Mouse (Mus musculus) left cerebral cortex, adult 11 months (tissue): Measurements from ENCODE around the gene Dhx16.
A peak's percentile ranks its signal among the peaks of the same experiment; 100 is the strongest.
"Not testable (repeated sequence)": the region's sequence is repeated elsewhere in the genome, so short reads cannot be mapped to it uniquely, and the experiment has no call there.

ENCODE experiments used
- DNase-seq: peaks from one replicate; pipeline ENCODE4 v3.0.0; 2022; ENCODE audit warnings: low spot score

Gene Dhx16

GRCm38 (mm10) chr17:35879245-35880057 lies at the start of gene Dhx16:
Gene Dhx16 (plus strand): TSS chr17:35879819.
- DNase-seq: peak; percentile 90

DNA sequence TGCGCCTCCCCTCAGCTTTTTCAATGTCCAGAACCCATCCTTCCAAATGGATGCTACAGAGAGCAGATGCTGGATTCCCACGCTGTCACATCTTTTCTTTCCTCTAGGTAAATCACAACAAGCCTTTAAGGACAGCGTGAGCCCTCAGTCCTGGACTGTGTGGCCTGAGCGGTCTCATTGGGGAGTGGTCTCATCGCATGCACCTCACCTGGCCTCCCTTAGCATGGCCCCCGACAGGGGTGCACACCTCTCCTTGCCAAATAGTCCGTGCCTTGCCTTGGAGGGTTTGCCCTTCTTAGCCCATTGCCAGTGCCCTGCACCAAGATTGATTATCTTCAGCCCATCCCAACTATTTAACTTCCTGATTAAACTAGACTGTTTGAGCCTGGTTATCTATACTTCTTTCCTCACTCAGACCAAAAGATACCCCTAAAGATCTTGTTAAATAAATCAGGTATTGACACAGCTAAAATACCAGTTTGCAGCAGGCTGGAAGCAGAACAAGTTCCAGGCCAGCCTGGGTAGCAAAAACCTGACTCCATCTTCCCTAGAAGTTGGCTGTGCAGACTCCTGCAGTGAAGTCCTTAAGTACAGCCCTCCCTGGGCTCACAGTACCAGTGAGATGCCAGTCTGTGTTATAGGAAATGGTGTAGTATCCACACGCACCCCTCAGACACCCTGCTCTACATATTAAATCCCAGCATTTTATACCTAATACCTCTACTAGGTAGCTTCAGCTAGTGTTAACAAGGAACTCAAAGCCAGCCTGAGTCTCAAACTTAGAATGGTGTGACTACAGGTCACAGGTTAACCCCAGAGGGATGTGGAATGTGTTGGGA lies 47.0 kb upstream of the Dhx16 start:
- no peak for DNase-seq

DNA sequence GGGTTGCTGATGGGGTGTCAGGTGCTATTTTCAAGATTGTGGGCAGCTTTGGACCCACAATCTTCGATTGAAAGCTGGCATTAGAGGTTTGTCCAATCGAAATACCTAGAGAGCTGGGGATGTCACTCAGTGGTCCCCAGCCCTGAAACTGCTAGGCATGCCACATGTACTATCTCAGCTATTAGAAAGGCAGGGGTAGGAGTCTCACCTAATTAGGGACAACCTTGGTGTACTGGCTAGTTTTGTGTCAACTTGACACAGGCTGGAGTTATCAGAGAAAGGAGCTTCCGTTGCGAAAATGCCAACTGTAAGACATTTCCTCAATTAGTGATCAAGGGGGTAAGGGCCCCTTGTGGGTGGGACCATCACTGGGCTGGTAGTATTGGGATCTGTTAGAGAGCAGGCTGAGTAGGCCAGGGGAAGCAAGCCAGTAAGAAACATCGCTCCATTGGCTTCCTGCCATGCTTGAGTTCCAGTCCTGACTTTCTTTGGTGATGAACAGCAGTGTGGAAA lies 46.3 kb upstream of the Dhx16 start:
- no peak for DNase-seq

GRCm38 (mm10) chr17:35833894-35834293 lies 45.7 kb upstream of the Dhx16 start:
- no peak for DNase-seq

GRCm38 (mm10) chr17:35834696-35835422 lies 44.8 kb upstream of the Dhx16 start:
- no peak for DNase-seq

- no peak for DNase-seq
These were observed 44.0 kb upstream of the Dhx16 start for GRCm38 (mm10) chr17:35835424-35836140.

GRCm38 (mm10) chr17:35836178-35836965 lies 43.2 kb upstream of the Dhx16 start:
- peak; percentile 87 for DNase-seq

- DNase-seq: peak; percentile 75
These were observed 42.6 kb upstream of the Dhx16 start for GRCm38 (mm10) chr17:35836991-35837422.

DNA sequence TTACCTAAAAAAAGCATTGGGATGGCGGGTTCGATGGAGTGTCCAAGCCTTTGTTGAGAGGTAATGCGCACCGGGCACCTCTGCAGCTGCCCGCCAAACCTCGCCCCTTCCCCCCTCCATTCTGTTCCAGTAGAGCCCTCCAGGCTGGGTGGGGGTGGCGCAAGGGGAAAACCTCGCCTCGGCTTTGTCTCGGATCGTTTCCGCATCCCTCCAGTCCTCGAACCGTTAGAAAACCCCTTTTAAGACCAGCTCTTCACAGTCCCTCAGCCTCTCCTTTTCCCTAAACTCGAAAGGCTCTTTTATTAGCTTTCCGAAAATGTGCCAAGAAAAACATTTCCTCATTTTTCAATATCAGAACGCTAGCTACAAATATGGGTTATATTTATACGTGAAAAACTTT lies 42.1 kb upstream of the Dhx16 start:
- no peak for DNase-seq

DNA sequence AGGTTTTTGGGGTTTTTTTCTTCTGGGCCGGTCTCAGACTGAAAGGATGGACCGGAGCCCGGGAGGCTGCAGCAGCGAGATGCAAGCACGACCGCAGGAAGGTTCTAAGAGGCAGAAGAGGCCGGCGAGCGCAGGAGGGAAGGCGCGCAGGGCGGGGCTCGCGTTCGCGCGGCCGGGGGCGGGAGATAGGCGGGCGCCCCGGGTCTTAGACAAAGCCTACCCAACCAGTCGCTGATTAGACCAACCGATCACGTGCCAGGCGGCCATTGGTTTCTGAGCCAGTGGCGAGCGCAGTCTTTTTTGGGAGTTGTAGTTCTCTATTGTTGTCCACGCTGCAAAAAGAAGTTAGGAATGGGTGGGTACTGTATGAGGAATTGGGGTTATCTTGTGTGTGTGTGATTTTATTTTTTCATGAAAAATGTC lies 41.5 kb upstream of the Dhx16 start, which contains the start of gene Tubb5:
Tubb5 (minus strand) TSS at position 185 of the 423 bp plus-strand sequence.
- peak; percentile 95 for DNase-seq

- DNase-seq: no peak
These were observed 41.0 kb upstream of the Dhx16 start for GRCm38 (mm10) chr17:35838570-35838969.

DNA sequence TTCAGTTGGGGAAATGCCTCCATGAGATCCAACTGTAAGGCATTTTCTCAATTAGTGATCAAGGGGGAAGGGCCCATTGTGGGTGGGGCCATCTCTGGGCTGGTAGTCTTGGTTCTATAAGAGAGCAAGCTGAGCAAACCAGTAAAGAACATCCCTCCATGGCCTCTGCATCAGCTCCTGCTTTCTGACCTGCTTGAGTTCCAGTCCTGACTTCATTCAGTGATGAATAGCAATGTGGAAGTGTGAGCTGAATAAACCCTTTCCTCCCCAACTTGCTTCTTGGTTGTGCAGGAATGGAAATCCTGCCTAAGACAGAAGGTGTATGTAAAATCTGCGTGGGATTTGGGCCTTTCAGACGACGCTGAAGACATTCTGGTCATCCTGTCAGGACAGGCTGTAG lies 40.6 kb upstream of the Dhx16 start:
- DNase-seq: not testable (repeated sequence)

DNA sequence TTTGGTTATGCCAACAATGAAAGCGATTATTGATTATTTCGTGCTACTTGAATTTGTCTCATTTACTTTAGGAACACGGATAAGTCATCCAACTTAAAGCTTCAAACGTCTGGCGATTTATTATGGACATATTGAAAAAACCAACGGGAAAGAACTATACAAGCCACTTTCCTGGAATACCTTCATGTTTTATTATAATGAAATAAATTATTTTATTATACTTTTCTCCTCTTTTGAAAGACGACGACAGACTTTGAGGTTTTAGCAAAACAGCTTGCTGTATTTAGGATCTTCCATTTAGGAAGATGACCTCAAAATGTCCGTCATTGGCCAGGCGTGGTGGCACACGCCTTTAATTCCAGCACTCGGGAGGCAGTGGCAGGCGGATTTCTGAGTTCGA lies 39.1 kb upstream of the Dhx16 start:
- no peak for DNase-seq

DNA sequence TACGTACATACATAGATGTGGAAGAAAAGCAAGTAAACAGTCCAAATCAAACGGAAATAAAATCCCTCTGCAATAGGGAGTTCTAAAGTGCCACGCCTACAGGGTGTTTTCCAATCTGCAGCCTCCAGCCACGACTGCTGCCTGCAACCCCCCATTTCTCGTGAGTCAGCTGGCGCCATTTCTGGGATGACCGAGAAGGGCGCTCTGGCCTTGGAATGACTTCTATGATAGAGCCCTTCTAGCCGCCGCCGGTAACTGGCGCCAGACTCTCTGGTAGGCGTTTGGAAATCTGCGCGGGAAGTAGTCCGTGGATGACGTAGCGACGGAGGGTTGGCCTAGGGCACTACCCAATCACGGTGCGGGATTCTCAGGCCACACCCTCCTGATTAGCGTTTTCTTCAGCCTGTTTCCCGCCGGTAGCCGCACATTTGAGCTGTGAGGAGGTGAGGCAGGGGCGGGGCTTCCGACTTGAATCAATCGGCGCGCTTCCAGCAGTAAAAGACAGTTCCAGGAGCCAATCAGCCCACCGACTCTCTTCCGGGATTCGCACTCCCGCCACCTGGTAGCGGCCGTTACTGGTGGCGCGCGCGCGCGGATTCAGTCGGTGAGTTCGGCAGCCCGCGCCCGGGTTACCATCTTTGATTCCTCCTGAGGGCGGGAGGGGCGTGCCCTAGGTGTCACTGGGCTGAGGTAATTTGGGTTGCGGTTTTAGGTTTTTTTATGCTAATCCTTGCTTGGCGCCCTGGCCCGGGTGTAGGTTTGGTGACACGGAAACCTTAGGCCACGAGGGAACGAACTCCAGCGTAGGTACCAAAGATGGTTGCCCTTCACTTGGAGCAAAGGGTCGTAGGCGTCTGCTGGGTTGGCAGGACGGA lies 38.3 kb upstream of the Dhx16 start, which contains the start of gene Mdc1:
Mdc1 (plus strand) TSS at position 440 of the 875 bp plus-strand sequence.
- DNase-seq: peak; percentile 100

GRCm38 (mm10) chr17:35842006-35842405 lies 37.6 kb upstream of the Dhx16 start:
- no peak for DNase-seq

DNA sequence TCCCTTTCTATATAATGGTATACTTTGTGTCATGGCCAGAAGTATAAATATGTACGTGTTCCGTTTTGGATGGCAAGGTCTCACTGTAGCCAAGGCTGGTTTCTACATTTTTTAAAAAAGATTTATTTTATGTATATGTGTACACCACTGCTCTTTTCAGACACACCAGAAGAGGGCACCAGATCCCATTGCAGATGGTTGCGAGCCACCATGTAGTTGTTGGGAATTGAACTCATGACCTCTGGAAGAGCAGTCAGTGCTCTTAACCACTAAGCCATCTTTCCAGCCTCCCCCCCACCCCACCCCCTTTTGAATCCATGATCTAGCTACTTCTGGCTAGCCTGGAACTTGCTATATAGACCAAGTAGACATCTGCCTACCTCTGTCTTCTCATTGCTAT lies 36.1 kb upstream of the Dhx16 start:
- DNase-seq: no peak

DNA sequence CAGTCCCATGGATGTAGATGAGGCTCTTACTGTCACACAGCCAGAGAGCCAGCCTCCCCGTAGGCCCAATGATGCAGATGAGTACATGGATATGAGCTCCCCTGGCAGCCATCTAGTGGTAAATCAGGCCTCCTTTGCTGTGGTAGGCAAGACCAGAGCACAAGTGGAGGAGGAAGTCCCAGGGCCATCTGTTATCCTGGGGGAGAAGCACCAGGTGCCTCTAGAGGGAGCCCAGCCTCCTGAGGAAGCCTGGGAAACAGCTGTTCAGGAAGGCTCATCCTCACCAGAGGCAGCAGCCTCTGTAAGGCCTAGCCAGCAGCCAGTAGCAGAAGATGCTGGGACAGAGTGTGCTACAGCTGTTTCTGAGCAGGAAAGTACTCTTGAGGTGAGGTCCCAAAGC lies 31.5 kb upstream of the Dhx16 start:
- no peak for DNase-seq

DNA sequence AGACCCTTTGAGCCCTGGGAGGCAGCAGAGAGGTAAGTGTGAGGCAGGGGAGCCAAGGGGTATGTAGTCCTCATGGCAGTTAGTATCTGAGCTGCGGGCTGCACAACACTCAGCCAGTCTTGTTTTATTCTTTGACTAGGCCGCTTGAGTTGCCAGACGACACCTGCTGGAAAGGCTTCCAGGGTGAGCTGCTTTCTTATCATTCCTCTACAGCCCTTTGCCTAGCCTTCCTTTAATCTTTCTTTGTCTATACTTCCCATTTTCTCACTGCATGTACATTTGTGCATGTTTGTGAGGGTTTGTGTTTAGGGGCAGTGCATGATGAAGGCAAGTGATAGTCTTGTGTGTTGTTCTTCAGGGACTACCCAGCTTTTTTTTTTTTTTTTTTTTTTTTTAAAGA lies 28.6 kb upstream of the Dhx16 start:
- no peak for DNase-seq

DNA sequence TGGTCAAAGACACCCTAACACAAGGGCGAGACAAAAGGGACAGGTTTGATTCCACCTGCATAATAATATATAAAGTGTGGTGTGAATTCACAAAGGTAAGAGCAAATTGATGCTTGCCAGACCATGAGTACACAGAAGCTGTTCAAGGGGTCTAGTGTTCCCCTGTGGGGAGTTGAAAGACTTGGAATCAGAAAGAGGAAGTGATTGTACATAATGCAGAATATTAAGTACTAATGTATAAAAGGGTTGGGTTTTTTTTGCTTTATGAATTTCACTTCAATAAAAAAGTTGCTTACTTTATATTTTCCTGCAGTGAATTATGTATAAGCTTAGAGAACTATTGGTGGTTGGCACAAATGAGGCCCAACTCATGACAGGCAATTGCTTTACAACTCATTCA lies 20.2 kb upstream of the Dhx16 start:
- DNase-seq: no peak
